Mouse (Mus musculus) left cerebral cortex, postnatal 14 days (tissue): ENCODE results near the gene Lpar2. TPM values are rescaled to one million over a fixed set of nuclear protein-coding genes. Genes with fewer than 3 reads are reported as not detected.
A peak's percentile ranks its signal among the peaks of the same experiment; 100 is the strongest.

Source experiments
- DNase-seq, 2 experiments: peaks; one replicate each; pipeline ENCODE4 v3.0.0; 2021 to 2022; ENCODE audit warnings: low spot score in 2 of 2, mixed read lengths in 1 of 2
- intact Hi-C: fragments of 180-260 bp; cut with DNase I; formaldehyde crosslinking; loops from one replicate; pipeline ENCODE4 v1.15.1; 2025
- long read RNA-seq, 2 experiments: library from polyadenylated mRNA; stranded (forward); transcript quantifications; one replicate each; pipeline ENCODE4 v2.0.0; 2021
- total RNA-seq, 2 experiments: library from RNA; stranded (reverse); gene quantifications; 2 replicates each; pipeline ENCODE4 v1.2.3; 2021

Gene Lpar2
- total RNA-seq, result under 1 TPM; 0.59 to 0.76 TPM
- long read RNA-seq, experiment 1, result 0 reads
- long read RNA-seq, experiment 2, partial matches to known transcripts, result 0 of 1 reads
- long read RNA-seq, experiment 2, other reads (novel, unspliced or antisense), result 1 of 1 reads

DNA sequence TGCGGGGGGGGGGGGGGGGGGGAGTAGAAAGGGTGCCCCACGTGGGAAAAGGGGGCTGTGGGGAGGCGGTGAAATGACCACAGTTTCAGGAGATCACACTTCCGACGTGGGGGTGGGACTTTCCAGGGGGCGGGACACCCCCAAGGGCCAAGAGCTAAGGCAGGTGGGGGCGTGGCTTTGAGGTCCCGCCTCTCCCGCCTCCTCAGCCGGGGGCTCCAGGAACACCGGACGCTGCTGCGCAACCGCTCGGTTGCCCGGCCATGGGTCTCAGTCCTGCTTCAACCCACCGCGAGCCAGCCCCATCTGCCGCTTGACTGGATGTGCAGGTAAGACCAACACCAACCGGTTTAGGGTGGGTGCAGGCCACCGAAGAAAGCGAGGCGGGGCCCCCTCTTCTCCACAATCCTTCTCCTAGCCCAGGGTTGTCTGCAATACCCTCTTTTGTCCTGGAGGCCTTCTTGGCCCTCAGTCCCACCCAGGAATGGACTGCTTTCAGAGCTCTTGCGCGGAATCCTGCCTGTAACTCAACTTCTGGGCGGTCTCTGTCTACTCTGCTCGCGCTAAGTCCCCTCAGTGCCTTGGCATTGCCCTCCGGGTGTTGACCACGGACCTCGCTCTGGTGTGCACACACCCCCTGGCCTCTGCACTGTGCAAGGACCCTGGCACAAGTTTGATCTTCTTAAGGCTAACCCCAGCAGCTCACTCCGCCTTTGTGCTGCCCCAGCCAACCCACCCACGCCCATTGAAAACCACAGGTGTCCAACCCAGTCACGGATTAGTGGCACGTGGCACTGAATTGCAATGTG lies at the start of gene Lpar2:
Gene Lpar2, plus strand, starts transcription at position 44 of the 806 bp plus-strand sequence.
- DNase-seq, result peak in 1 of 2 experiments; percentile 30
- intact Hi-C loops, result no loop called here

DNA sequence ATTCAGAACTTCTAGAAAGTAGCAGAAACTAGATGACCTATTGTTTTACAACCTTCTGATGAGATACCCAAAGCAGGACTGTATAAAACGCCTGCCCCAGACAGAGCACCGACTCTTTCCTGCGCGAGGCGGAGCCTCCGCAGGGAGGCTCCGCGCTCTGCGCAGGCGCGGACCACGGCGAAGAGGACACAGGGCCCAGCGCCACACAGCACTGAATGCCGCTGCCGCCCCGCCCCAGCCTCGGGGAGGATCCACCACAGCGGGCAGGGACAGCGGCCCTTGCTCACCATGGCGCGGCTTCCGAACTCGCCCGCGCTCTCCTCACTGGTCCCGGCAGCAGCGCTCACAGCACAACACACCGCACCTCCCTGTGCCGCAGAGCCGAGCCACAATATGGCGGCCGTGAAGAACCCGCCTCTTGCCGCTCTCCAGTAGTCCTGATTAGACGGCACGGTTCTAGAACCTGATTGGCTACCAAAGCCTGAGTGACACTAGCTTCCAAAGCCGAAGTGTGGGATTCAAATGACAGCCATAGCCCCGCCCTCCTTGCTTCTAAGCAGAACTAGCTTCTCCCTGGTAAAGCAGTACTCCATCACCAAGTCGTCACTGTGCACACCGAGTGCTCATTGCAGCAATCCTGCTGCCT lies 47.6 kb upstream of the Lpar2 start, which contains the start of gene Gm20422:
Gene Gm20422, minus strand, starts transcription at position 384 of the 646 bp plus-strand sequence.
- DNase-seq, result peak; percentile 89 to 96

DNA sequence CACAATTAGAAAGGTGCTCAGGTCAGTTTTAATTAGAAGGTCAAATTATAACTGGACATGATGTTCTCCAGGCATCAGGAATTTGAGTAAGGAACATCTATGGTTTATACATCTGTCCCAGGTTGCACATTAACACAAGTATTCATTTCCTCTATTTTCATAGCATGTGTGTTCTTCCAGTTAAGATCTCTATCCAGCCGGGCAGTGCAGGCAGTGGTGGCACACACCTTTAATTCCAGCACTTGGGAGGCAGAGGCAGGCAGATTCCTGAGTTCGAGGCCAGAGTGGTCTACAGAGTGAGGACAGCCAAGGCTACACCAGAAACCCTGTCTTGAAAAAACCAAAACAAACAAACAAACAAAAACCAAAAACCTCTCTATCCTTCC lies 47.1 kb upstream of the Lpar2 start:
- no peak for DNase-seq
- intact Hi-C loops, result no loop called here

More for the DNA sequence above, 47.6 kb upstream of the Lpar2 start, which contains the start of gene Gm20422:
- intact Hi-C loops, result no loop called here

DNA sequence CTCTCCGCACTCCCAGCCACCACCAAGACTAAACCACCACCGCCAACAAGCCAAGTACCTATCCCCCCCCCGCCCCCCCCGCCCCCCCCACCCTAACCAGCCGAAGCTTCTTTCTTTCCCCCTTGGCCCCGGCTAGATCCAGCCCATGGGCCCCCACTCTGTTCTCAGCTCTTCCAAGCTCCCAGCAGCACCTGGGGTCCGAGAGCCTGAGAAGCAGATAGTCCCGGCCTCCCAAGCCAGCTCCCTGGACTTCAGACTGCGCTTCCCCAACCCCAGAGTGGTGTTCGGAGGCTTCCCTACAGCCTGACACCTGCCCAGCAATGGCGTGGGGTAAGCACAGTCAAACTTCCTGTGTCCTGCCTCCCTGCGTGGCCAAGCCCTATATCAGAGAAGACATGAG lies 45.1 kb upstream of the Lpar2 start:
- intact Hi-C loops, result no loop called here
- no peak for DNase-seq

DNA sequence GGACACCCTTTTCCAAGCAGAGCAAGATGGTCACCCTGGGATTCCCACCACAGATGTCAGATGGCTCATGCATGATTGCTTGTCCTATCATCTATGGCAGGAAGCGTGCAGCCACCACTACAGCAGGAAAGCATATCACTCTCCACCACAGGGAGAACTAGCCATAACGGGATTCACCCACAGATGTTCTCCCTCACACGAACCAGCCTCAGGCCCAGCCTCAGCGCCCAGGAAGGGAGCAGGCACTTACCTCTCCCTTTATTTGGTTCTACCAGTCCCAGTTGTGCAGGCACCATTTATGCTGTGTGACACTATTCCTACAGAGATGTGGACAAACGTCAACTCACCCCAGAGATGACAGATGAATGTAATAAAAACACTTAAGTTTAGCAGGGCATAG lies 33.1 kb upstream of the Lpar2 start:
- intact Hi-C loops, result no loop called here
- peak in 1 of 2 experiments; percentile 1 for DNase-seq

DNA sequence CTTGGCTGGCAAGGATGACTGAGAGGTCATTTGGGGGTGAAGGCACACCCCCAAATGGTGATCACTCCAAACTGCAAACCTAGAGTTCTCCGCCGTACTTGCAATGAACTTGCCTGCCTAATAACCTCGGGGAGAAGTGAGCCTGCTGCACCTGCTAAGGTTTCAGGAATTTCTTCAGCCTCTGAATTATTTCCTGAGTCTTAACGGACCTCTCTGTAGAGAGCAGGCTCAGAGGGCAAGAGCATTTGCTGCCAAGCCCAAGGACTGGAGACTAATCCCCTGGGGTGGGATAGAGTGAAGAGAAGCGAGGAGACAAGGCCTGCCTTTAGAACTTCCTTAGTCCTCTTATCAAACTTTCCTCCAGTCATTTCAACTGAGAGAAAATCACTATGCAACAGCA lies 32.5 kb upstream of the Lpar2 start:
- intact Hi-C loops, result no loop called here
- DNase-seq, result peak in 1 of 2 experiments; percentile 1

DNA sequence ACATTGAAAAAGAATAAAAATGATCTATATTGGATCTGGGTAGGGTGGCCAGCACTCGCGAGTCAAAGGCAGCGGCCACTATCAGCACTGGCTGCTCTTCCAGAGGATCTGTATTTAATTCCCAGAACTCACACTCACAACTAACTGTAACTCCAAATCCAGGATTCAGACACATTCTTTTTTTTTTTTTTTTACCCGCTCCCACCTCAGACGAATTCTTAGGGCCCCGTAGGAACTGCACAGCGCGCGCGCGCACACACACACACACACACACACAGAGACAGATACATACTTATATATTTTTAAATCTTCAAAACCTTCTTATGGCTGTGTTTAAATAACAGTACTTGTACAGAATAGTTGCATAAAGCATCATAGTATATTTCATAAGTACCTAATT lies 31.9 kb upstream of the Lpar2 start:
- intact Hi-C loops, result no loop called here
- peak in 1 of 2 experiments; percentile 2 for DNase-seq

DNA sequence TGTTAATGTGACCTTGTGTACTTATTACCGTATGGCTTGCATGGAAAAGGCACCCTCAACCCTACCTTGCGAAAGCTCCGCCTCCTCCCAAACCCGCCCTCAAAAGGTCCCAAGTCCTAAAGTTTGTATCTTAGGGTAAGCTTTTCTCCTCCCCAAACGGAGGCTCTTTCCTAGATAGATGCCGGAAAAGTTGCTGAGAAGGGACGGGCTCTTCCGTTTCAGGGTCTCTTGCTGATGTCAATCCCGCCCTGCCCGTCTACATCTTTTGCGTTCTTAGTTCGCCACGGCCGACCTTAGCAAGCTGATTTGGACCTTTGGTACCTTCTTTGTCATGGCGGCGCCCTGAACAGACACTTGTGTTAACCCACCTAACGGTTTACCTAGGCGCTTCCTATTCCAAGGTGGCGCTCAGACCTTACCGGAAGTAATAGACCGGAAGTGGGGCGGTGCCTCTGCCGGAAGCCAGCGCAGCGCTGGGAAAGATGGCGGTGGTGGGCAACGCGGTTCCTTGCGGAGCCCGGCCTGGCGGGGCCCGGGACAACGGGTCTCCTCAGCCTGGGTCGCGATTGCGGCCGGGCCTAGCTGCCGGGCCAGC lies 31.4 kb upstream of the Lpar2 start, which contains the start of the genes Atp13a1 and Zfp866:
Gene Atp13a1, plus strand, starts transcription at position 391 of the 595 bp plus-strand sequence.
Gene Zfp866, minus strand, starts transcription at position 406 of the 595 bp plus-strand sequence.
- intact Hi-C loops, result no loop called here
- peak; percentile 83 to 88 for DNase-seq

DNA sequence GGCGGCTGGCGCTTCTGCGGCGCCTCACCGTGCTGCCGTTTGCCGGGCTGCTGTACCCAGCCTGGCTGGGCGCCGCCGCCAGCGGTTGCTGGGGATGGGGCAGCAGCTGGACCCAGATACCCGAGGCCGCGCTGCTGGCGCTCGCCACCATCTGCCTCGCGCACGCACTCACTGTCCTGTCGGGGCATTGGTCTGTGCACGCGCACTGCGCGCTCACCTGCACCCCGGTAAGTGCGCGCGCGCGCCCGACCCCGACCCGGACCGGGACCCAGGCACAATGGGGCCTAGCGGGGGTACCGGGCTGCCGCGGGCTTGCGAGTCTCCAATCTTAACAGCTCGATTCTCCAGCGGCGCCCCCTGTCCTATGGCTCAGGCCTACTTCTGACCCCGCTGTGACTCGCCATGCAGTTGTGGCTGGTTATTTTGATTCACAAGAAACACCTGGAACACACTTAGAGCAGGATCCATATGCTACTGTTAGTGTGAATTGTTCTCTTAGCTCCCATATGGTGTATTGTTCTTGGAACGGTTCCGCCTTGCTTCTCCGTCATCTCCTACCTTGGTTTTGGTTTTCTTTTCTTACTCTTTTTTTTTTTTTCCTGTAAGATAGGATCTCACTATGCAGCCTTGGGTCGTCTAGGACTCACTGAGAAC lies 30.7 kb upstream of the Lpar2 start:
- peak in 1 of 2 experiments; percentile 26 for DNase-seq
- intact Hi-C loops, result no loop called here

DNA sequence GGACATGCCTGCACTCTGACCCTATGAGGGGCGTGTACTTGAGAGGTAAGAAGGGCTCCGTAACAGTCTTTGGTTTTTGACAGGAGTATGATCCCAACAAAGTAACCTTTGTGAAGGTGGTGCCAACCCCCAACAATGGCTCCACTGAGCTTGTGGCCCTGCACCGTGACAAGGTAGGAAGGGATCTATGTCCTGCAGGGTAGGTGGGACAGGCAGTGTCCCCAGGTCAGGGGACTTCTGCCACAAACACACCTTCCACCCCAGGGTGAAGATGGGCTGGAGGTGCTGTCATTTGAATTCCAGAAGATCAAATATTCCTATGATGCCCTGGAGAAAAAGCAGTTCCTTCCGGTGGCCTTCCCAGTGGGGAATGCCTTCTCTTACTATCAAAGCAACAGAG lies 28.6 kb upstream of the Lpar2 start:
- intact Hi-C loops, result no loop called here
- DNase-seq, result no peak

DNA sequence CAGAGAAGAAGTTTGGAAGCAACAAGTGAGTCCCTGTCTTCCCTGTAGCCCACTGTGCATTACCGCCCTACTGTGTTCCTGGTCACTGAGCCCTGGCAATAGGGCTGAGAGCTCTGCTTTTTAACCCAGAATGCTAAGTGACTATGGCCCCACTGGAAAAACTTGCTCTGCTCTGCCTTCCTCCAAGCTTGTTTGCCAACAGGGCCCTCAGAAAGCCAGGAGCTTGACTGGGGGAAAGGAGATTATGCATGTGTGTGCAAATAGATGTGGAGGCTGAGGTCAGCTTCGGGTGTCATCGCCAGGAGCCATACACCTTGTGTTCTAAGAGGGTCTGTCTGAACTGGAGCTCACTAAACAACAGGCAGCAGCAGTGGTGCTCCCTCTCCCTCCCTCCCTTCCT lies 28.1 kb upstream of the Lpar2 start:
- intact Hi-C loops, result no loop called here

DNA sequence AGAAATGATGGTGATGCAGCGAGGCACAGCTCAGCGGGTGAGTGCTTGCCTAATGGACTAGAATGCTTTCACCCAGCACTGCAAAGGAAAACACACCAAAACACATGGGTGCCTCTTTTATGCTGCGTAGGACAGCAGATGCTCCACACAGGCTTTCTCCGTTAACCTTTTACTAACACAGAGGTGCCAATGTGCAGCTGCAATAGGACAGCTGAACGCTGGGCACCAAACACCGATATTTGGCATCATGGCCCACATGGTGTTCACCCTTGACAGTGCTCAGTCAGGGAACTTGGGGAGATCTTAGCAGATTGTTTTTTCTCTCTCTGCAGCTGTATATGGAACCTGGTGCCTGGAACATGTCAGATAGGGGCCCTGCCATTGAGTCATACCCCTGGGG lies 27.3 kb upstream of the Lpar2 start:
- intact Hi-C loops, result no loop called here
- no peak for DNase-seq

More for the DNA sequence above, 28.1 kb upstream of the Lpar2 start:
- no peak for DNase-seq

DNA sequence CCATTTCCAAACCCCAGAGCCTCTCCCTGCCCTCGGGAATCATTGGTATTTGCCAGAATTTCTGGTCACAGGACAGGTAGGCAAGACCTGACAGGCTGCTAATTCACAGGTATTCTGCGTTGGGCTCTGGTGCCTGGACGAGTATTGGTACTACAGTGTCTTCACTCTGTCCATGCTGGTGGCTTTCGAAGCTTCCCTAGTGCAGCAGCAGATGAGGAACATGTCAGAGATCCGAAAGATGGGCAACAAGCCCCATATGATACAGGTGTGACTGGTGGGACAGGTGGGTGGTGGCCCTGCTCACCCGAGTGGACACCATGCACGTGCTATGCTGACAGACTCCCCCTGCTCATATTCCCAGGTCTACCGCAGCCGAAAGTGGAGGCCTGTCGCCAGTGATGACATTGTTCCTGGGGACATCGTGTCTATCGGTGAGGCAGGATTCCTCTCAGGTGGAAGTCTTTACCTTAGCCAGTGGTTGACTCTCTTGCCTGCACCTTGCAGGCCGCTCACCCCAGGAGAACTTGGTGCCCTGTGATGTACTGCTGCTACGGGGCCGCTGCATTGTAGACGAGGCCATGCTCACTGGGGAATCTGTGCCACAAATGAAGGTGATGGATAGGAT lies 25.4 kb upstream of the Lpar2 start:
- intact Hi-C loops, result no loop called here
- no peak for DNase-seq

DNA sequence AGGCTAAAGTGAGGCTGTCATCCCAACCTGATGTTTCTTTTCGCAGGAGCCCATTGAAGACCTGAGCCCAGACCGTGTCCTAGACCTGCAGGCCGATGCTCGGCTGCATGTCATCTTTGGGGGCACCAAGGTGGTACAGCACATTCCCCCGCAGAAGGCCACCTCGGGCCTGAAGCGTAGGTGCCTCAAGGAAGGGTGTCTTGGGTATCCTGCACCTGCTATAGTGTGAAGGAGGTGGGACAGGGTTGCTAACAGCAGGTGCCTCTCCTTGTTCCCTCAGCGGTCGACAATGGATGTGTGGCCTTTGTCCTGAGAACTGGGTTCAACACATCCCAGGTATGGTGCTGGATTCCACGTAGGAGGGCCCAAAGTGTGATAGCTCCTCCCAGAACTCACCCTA lies 24.6 kb upstream of the Lpar2 start:
- DNase-seq, result no peak
- intact Hi-C loops, result no loop called here

DNA sequence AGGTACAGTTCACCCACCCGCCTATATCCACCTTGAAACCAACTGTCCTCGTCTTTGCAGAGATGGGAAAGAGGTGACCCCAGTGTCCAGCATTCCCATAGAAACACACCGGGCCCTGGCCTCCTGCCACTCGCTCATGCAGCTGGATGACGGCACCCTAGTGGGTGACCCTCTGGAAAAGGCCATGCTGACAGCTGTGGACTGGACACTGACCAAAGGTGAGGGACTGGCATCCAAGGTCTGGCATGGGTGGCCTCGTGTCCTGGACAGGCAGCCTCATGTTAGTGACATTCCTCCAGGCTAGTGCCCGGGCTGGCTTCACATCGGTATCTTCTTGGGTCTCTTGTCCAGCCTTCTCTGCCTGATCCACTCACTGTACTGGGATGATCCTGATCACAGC lies 23.0 kb upstream of the Lpar2 start:
- intact Hi-C loops, result no loop called here
- DNase-seq, result no peak

DNA sequence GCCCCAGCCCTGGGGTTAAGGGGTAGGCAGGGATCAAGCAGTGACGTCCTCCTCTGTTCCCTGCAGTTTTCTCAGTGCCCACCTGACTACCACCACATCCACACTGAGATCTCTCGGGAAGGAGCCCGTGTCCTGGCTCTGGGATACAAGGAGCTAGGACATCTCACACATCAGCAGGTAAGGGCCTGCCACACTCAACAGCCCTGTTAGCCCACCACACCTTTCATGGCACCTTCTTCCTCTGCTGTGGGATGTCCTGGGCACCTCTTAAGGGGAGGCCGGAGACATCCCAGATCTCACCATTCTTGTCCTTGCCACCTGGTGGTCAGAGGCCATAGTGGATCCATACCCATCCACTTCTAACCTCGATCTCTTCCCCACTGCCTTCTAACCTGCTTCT lies 22.3 kb upstream of the Lpar2 start:
- intact Hi-C loops, result no loop called here
- no peak for DNase-seq

DNA sequence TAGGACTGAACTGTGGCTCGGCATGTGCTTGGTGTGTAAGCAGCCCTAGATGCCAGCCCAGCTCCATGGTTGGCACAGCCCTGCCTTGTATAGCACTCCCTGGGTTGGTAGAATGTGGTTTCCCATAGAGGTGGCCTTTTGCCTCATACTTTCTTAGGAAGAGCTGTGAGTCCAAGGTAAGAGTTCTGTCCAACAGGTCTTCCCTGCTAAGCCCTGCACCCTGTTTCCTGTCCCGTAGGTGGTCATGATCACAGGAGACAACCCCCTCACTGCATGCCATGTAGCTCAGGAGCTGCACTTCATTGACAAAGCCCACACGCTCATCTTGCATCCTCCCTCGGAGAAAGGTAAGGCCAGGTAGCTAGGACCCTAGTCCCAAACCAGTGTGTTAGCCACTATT lies 20.4 kb upstream of the Lpar2 start:
- DNase-seq, result no peak
- intact Hi-C loops, result no loop called here

DNA sequence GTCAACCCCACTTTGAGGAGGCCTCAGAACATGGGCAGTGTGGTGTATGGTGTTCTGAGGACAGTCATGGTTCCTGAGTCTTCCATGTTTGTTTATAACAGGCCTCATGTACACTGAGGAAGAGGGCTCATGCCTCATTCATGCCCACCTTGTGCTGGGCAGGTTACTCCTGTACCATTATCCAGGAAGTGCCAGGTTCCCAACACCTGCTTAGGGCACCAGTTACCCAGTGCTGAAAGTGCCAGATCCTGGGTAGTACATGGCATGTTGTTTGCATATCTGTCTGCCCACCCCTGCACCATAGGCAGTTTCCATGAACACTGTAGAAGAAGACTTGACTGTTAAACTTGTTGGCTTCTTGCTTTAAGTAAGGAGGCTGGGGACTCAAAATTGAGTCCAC lies 20.0 kb upstream of the Lpar2 start:
- DNase-seq, result no peak
- intact Hi-C loops, result no loop called here

DNA sequence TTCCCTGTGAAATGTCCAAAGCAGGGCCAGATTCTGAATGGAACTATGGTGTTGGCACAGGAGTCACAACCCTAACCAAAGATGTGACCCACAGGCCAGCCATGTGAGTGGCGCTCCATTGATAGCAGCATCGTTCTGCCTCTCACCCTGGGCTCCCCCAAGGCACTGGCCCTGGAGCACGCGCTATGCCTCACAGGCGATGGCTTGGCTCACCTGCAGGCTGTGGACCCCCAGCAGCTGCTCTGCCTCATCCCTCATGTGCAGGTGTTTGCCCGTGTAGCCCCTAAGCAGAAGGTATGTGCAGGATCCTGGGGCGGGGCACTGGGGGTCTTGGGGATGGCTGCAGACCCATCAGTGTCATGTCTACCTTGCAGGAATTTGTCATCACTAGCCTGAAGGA lies 18.9 kb upstream of the Lpar2 start:
- DNase-seq, result no peak
- intact Hi-C loops, result no loop called here
